ENCODE assay signal across 19 mouse cellular contexts in the genomic region with DNA sequence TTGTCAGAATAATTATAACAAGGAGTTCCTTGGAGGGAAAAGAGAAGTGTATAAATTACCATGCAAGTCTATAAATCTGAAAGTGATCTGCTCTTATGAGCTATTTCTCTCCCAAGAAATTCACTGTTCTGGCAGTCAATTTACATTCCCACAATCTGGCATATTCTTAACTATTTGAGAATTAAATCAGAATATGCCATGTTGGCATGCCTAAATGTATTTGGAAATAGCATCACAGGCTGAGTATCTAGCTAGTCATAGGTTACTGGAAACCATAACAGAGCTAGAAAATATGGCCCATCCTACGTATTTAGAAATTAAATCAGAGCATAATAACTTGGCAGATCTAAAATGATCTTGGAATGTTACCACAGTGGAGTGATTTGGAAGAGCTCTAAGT.
"Had no signal": no experiment of that assay in that cellular context is flagged by ENCODE, and none has a peak within 500 bp of the region (broad histone marks: within the 10 kb centered on the region; RNA-seq: fewer than 3 reads in every experiment).

No protein-coding gene starts in this region.

- H3K27ac ChIP-seq: layer of hippocampus, adult 2 months; left cerebral cortex, adult 2 months; limb, embryonic 10.5 days; liver, embryonic 12.5 days; neural tube, embryonic 13.5 days had no signal

- H3K4me3 ChIP-seq: layer of hippocampus, adult 2 months; left cerebral cortex, adult 2 months; limb, embryonic 10.5 days; liver, embryonic 12.5 days; megakaryocyte, embryonic 14.5 days; neural tube, embryonic 13.5 days had no signal

- ATAC-seq: liver, embryonic 12.5 days; midbrain, embryonic 16.5 days had no signal

- H3K9ac ChIP-seq: liver, embryonic 12.5 days; lung, embryonic 14.5 days; neural tube, embryonic 13.5 days had no signal

- H3K36me3 ChIP-seq: limb, embryonic 10.5 days; liver, embryonic 12.5 days; neural tube, embryonic 13.5 days had no signal

- DNase-seq: kidney, adult 18-20 months; kidney, postnatal 10 days; kidney, postnatal 4 days; lung, embryonic 14.5 days; lung, postnatal 10 days; lung, postnatal 4 days; retina, postnatal 1 day; right cerebral cortex, postnatal 4 days; spleen, adult 18-20 months; thymus, adult 2 months; thymus, postnatal 25 days had no signal

- H3K4me2 ChIP-seq: liver, embryonic 12.5 days; lung, embryonic 14.5 days; midbrain, embryonic 11.5 days; neural tube, embryonic 13.5 days had no signal

- H3K27me3 ChIP-seq: liver, embryonic 12.5 days; megakaryocyte, embryonic 14.5 days; neural tube, embryonic 13.5 days had no signal

- H3K9me3 ChIP-seq: limb, embryonic 10.5 days; liver, embryonic 12.5 days; megakaryocyte, embryonic 14.5 days; neural tube, embryonic 13.5 days had no signal

- H3K4me1 ChIP-seq: limb, embryonic 10.5 days; liver, embryonic 12.5 days; megakaryocyte, embryonic 14.5 days; neural tube, embryonic 13.5 days had no signal
